Mouse (Mus musculus): ENCODE results near the gene Spag6l. TPM values are rescaled to one million over a fixed set of nuclear protein-coding genes. Genes with fewer than 3 reads are reported as not detected.

Spag6l gene
- not detected in 2 replicates for polyA plus RNA-seq (2012; ENCODE audit: insufficient read depth, insufficient read length, missing spikeins)

- Histone ChIP-seq H3K27ac (ENCODE audit: insufficient read depth, low read depth, low read length) (no peak within 1 kb of the TSS), H3K4me3 (ENCODE audit: insufficient read depth, low read length) (peak within 1 kb of the TSS; percentile 78), H3K4me1 (ENCODE audit: control insufficient read depth, insufficient read depth, low read length) (peaks cover 7% of the 10 kb centered on the region)
- TF ChIP-seq POLR2A (IDR thresholded peaks at IDR 0.05; ENCODE audit: borderline replicate concordance, low read depth, low read length) = no peak
Measured at GRCm38 (mm10) chr16:16828757-16829615, at the start of gene Spag6l. TSS of gene Spag6l (minus strand) at chr16:16829456.

- H3K27ac ChIP-seq (ENCODE audit: insufficient read depth, low read depth, low read length) = no peak overlapping the region
- no peaks in the 10 kb centered on the region for H3K4me1 ChIP-seq (ENCODE audit: control insufficient read depth, insufficient read depth, low read length)
- TF ChIP-seq CTCF (IDR thresholded peaks at IDR 0.05; ENCODE audit: low read depth, low read length) = no peak
- TF ChIP-seq POLR2A (IDR thresholded peaks at IDR 0.05; ENCODE audit: borderline replicate concordance, low read depth, low read length) = no peak
- no peak overlapping the region for H3K4me3 ChIP-seq (ENCODE audit: insufficient read depth, low read length)
Measured at GRCm38 (mm10) chr16:16879025-16879424, 49.8 kb upstream of the Spag6l start.

- Histone ChIP-seq H3K4me1 (ENCODE audit: control insufficient read depth, insufficient read depth, low read length) (peaks cover 14% of the 10 kb centered on the region), H3K27ac (ENCODE audit: insufficient read depth, low read depth, low read length) (peak within 1 kb of the TSS; percentile 84), H3K4me3 (ENCODE audit: insufficient read depth, low read length) (peak within 1 kb of the TSS; percentile 72)
- TF ChIP-seq CTCF (IDR thresholded peaks at IDR 0.05; ENCODE audit: low read depth, low read length) (no peak), POLR2A (IDR thresholded peaks at IDR 0.05; ENCODE audit: borderline replicate concordance, low read depth, low read length) (no peak)
Measured at GRCm38 (mm10) chr16:16870617-16871331, 41.5 kb upstream of the Spag6l start, which contains the start of the genes Top3b and Vpreb1. TSS of gene Top3b (plus strand) at chr16:16870736. TSS of gene Vpreb1 (minus strand) at chr16:16870843.

- Histone ChIP-seq H3K4me3 (ENCODE audit: insufficient read depth, low read length) (peak overlapping the region; percentile 72), H3K27ac (ENCODE audit: insufficient read depth, low read depth, low read length) (no peak overlapping the region), H3K4me1 (ENCODE audit: control insufficient read depth, insufficient read depth, low read length) (peaks cover 14% of the 10 kb centered on the region)
- TF ChIP-seq CTCF (IDR thresholded peaks at IDR 0.05; ENCODE audit: low read depth, low read length) = no peak
- no peak for TF ChIP-seq POLR2A (IDR thresholded peaks at IDR 0.05; ENCODE audit: borderline replicate concordance, low read depth, low read length)
Measured at GRCm38 (mm10) chr16:16870241-16870616, 41.0 kb upstream of the Spag6l start.

- TF ChIP-seq POLR2A (IDR thresholded peaks at IDR 0.05; ENCODE audit: borderline replicate concordance, low read depth, low read length) (no peak), CTCF (IDR thresholded peaks at IDR 0.05; ENCODE audit: low read depth, low read length) (no peak)
- Histone ChIP-seq H3K27ac (ENCODE audit: insufficient read depth, low read depth, low read length) (no peak overlapping the region), H3K4me1 (ENCODE audit: control insufficient read depth, insufficient read depth, low read length) (peaks cover 6% of the 10 kb centered on the region), H3K4me3 (ENCODE audit: insufficient read depth, low read length) (no peak overlapping the region)
Measured at GRCm38 (mm10) chr16:16865696-16866561, 36.7 kb upstream of the Spag6l start.

- H3K4me3 ChIP-seq (ENCODE audit: insufficient read depth, low read length) = no peak overlapping the region
- no peak for TF ChIP-seq POLR2A (IDR thresholded peaks at IDR 0.05; ENCODE audit: borderline replicate concordance, low read depth, low read length)
- no peak for TF ChIP-seq CTCF (IDR thresholded peaks at IDR 0.05; ENCODE audit: low read depth, low read length)
- H3K4me1 ChIP-seq (ENCODE audit: control insufficient read depth, insufficient read depth, low read length) = peaks cover 6% of the 10 kb centered on the region
- no peak overlapping the region for H3K27ac ChIP-seq (ENCODE audit: insufficient read depth, low read depth, low read length)
Measured at GRCm38 (mm10) chr16:16865217-16865616, 36.0 kb upstream of the Spag6l start.

- Histone ChIP-seq H3K4me3 (ENCODE audit: insufficient read depth, low read length) (no peak within 1 kb of the TSS), H3K27ac (ENCODE audit: insufficient read depth, low read depth, low read length) (no peak within 1 kb of the TSS), H3K4me1 (ENCODE audit: control insufficient read depth, insufficient read depth, low read length) (peaks cover 6% of the 10 kb centered on the region)
- TF ChIP-seq CTCF (IDR thresholded peaks at IDR 0.05; ENCODE audit: low read depth, low read length) (no peak), POLR2A (IDR thresholded peaks at IDR 0.05; ENCODE audit: borderline replicate concordance, low read depth, low read length) (no peak)
Measured at GRCm38 (mm10) chr16:16863978-16864377, 34.7 kb upstream of the Spag6l start, which contains the start of gene Igll1. TSS of gene Igll1 (minus strand) at chr16:16863985.

- no peak overlapping the region for H3K27ac ChIP-seq (ENCODE audit: insufficient read depth, low read depth, low read length)
- peaks cover 6% of the 10 kb centered on the region for H3K4me1 ChIP-seq (ENCODE audit: control insufficient read depth, insufficient read depth, low read length)
- H3K4me3 ChIP-seq (ENCODE audit: insufficient read depth, low read length) = no peak overlapping the region
- no peak for TF ChIP-seq CTCF (IDR thresholded peaks at IDR 0.05; ENCODE audit: low read depth, low read length)
- TF ChIP-seq POLR2A (IDR thresholded peaks at IDR 0.05; ENCODE audit: borderline replicate concordance, low read depth, low read length) = no peak
Measured at GRCm38 (mm10) chr16:16862288-16862687, 33.0 kb upstream of the Spag6l start.

All from bone marrow macrophage, adult 2 months (primary cell).